Mouse (Mus musculus): ENCODE data around the gene Dnm3. TPM values are rescaled to one million over a fixed set of nuclear protein-coding genes. Genes with fewer than 3 reads are reported as not detected.

The Dnm3 gene
- polyA plus RNA-seq, 1 experiment, result 0.43 TPM

DNA sequence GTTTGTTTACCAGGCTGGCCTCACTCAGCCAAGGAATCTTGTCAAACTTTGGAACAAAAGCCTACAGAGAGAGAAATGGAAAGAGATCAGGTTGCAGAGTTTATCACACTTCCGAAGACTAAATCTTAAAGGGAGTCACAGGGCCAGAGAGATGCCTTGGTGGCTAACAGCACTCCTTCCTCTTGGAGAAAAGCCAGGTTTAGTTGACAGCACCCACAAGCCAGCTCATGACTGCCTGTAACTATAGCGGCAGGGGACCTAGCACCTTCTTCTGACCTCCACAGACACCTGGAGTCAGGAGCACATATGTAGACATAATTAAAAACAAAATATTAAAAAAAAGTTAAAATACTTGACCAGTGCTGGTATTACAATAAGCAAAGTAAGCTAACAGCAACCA is 509.9 kb downstream of the Dnm3 start:
- Histone ChIP-seq H3K36me3 (ENCODE audit: control insufficient read depth, insufficient read depth, low read length) (no peaks in the 10 kb centered on the region), H3K27ac (ENCODE audit: insufficient read depth, low read length) (no peak overlapping the region), H3K27me3 (ENCODE audit: control insufficient read depth, insufficient read depth, low read length) (peaks cover 1% of the 10 kb centered on the region; the same call in 1 of the 2 replicates), H3K4me1 (ENCODE audit: control insufficient read depth, insufficient read depth, insufficient read length) (no peaks in the 10 kb centered on the region), H3K4me3 (ENCODE audit: extremely low read depth, insufficient read depth, insufficient read length) (no peak overlapping the region)
- TF ChIP-seq CTCF (IDR thresholded peaks at IDR 0.05; ENCODE audit: extremely low read depth, insufficient read depth, insufficient read length, insufficient replicate concordance) (no peak), POLR2A (IDR thresholded peaks at IDR 0.05; ENCODE audit: low read depth, low read length) (no peak)
- DNase-seq (ENCODE audit: low read depth in 1 of 2, low spot score in 2 of 2), result no peak
- WGBS, result 50% methylated on average over 2 of the region's 2 CpGs

DNA sequence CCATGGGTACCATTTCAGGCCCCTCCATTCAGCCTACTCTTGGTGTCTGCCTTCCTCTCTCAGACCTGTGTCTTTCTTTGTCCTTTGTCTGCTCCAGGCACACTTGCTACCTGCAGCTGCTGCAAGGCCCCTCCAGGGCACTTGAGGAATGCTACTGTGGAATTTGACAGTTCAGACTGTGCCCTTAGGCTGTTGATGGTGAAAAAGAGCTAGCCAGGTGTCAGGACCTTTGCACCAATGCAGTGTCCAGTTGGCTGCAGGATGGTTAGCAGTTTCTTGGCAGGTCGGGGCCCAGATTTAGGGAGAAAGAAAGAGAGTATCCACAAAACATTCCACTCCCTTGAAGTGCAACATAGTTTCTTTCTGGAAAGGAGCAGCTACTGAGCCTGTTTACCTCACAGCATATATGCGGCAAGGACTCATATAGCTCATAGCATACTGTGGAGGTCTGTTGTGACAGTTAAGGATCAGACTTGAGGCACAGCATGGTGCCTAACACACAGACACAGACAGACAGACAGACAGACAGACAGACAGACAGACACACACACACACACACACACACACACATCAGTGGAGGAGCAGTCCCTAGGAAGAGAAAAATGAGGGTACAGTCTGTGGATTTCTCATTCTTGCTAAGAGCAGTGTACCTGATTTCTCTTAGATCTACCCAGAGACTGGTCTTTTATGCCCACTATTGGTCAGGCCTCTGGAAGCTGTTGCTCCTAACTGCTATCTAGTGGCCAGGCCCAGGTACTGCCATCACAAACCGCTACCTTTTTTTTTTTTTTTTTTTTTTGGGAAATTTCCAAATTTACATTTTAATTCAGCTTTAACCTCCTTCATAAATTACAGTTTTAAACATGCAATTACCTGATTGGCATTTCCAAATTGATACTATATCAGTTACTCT is 515.1 kb downstream of the Dnm3 start:
- no peaks in the 10 kb centered on the region for H3K27me3 ChIP-seq (ENCODE audit: control insufficient read depth, insufficient read depth, low read length)
- no peak overlapping the region for H3K27ac ChIP-seq (ENCODE audit: insufficient read depth, low read length)
- no peaks in the 10 kb centered on the region for H3K36me3 ChIP-seq (ENCODE audit: control insufficient read depth, insufficient read depth, low read length)
- H3K4me3 ChIP-seq (ENCODE audit: extremely low read depth, insufficient read depth, insufficient read length), result no peak overlapping the region
- WGBS, result 58% methylated on average over 3 of the region's 3 CpGs
- peak in 1 of 2 experiments; percentile 36 for DNase-seq (ENCODE audit: low read depth in 1 of 2, low spot score in 2 of 2)
- TF ChIP-seq CTCF (IDR thresholded peaks at IDR 0.05; ENCODE audit: extremely low read depth, insufficient read depth, insufficient read length, insufficient replicate concordance) (peak; percentile 52; the same call in 1 of the 2 replicates), POLR2A (IDR thresholded peaks at IDR 0.05; ENCODE audit: low read depth, low read length) (no peak)
- no peaks in the 10 kb centered on the region for H3K4me1 ChIP-seq (ENCODE audit: control insufficient read depth, insufficient read depth, insufficient read length)

DNA sequence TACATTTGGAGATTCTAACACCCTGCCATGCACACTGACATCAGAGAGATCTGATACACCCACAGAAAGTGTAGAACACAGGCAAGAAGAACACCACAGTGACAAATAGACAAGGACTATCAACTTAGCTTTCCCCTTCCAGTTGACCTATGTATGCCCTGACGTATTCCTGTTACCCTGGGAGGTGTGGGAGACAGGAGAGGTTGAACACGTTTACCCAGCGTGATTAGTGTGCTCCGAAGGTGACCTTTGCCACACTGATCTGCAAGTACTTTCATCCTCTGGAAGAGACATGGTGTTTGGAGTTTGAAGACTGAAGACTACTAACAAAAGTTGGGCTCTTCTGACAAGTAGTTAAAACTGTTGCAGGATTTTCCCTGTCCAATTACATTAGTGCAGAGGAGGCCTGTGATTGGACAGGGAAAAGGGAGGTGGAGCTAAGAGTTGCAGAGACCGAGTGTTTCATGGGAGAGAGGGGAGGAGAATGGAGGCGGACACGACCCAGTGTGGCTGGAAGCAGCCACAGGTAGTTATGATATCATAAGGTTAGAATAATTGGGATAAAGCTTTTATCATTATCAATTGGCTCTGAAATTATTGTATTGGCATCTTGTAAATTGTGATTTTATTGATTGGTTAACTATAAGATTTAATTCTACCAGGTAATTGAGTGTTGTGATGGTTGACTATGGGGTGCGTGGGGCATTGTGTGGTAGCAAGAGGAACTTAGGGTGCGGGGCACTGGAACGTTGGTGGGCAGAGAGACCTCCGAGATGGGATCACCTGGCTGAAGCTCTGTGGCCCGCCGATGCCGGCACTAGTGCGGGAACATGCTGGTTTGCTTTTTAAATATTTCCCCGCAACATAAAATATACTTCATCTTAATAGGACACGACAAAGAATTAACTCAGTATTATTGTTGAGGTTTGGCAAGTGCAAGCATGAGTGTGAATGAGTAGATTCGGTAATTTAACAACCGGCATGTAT is 519.6 kb downstream of the Dnm3 start:
- no peak for TF ChIP-seq POLR2A (IDR thresholded peaks at IDR 0.05; ENCODE audit: low read depth, low read length)
- no peak for DNase-seq (ENCODE audit: low read depth in 1 of 2, low spot score in 2 of 2)
- WGBS, result 91% methylated on average over 19 of the region's 19 CpGs
- Histone ChIP-seq H3K27ac (ENCODE audit: insufficient read depth, low read length) (no peak overlapping the region), H3K4me3 (ENCODE audit: extremely low read depth, insufficient read depth, insufficient read length) (no peak overlapping the region), H3K27me3 (ENCODE audit: control insufficient read depth, insufficient read depth, low read length) (no peaks in the 10 kb centered on the region), H3K36me3 (ENCODE audit: control insufficient read depth, insufficient read depth, low read length) (no peaks in the 10 kb centered on the region), H3K4me1 (ENCODE audit: control insufficient read depth, insufficient read depth, insufficient read length) (no peaks in the 10 kb centered on the region)

DNA sequence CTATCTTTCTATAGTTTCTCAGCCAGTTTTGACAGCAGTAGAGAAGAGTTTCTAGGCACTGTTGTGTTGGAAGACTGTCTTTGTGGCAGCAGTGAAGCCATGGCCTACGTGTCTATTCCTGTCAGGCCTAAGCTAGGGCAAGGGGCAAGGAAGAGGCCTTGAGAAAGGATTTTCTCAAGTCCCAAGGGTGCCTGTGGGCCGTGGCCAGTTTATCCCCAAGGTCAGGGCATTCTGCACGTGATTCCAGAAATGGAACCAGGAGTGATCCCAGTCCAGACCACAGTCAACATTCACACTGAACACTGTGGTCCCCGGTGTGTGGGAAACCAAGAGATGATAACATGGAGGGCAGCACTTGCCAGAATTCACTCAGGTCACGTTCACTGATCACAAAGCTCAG is 522.0 kb downstream of the Dnm3 start:
- WGBS, result 79% methylated on average over 5 of the region's 5 CpGs
- TF ChIP-seq POLR2A (IDR thresholded peaks at IDR 0.05; ENCODE audit: low read depth, low read length) (no peak), CTCF (IDR thresholded peaks at IDR 0.05; ENCODE audit: extremely low read depth, insufficient read depth, insufficient read length, insufficient replicate concordance) (no peak)
- Histone ChIP-seq H3K4me3 (ENCODE audit: extremely low read depth, insufficient read depth, insufficient read length) (no peak overlapping the region), H3K27ac (ENCODE audit: insufficient read depth, low read length) (no peak overlapping the region), H3K27me3 (ENCODE audit: control insufficient read depth, insufficient read depth, low read length) (no peaks in the 10 kb centered on the region), H3K36me3 (ENCODE audit: control insufficient read depth, insufficient read depth, low read length) (no peaks in the 10 kb centered on the region), H3K4me1 (ENCODE audit: control insufficient read depth, insufficient read depth, insufficient read length) (no peaks in the 10 kb centered on the region)
- DNase-seq (ENCODE audit: low read depth in 1 of 2, low spot score in 2 of 2), result no peak

DNA sequence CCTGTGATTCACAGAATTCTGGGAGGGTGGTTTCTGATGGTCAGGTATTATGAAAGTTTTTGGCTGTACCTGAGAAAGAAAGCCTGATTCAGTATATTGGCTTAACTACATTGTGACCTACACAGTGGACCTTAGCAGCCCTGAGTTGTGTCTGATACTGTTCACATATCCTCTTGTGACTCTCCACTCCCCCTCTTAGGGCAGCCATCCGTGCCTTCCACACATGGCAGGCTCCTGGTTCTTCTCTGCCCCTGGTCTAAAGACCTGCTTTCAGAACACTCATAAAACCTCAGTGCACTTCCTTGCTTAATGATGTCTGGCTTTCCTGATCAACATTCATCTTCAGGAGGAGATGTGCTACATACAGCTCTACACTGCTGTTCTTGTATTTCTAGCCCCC is 525.2 kb downstream of the Dnm3 start:
- Histone ChIP-seq H3K36me3 (ENCODE audit: control insufficient read depth, insufficient read depth, low read length) (no peaks in the 10 kb centered on the region), H3K27ac (ENCODE audit: insufficient read depth, low read length) (no peak overlapping the region), H3K4me3 (ENCODE audit: extremely low read depth, insufficient read depth, insufficient read length) (no peak overlapping the region), H3K4me1 (ENCODE audit: control insufficient read depth, insufficient read depth, insufficient read length) (no peaks in the 10 kb centered on the region), H3K27me3 (ENCODE audit: control insufficient read depth, insufficient read depth, low read length) (no peaks in the 10 kb centered on the region)
- TF ChIP-seq POLR2A (IDR thresholded peaks at IDR 0.05; ENCODE audit: low read depth, low read length) (no peak), CTCF (IDR thresholded peaks at IDR 0.05; ENCODE audit: extremely low read depth, insufficient read depth, insufficient read length, insufficient replicate concordance) (no peak)
- DNase-seq (ENCODE audit: low read depth in 1 of 2, low spot score in 2 of 2), result no peak
- WGBS, result 84% methylated on average over 1 of the region's 1 CpGs

DNA sequence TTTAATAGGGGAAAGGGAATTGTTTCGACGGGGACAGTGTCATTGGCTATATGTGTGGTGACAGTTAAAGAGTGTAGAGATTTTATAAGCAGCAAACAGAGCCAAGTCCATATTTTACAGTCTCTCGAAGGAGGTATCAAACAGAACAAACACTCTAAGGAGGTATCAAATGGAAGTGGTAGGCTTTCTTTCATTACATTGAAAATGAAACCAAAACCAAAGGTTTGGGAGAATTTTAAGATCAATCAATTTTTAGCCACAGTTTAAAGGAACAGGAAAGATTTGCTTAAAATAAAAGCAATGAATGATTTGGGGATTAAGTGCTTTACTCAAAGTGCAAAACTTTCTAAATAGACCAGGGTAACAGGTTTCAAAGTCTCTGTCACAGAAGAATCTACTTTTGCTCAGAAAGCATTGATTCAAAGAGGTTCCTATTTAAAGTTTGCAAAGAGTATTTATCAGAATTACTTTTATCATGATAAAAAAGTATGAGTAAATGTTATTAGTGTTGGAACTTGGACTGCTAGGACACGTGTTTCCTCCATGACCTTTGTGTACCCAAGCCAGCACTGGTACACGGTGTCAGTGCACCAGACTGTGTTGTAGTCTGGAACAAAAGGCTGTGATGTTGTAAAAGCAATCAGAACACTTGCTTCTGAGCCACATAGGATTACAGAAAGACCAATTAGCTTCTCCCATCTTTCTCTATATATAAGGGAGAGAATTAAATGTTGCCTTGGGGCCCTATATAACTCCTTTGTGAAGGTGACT is 526.6 kb downstream of the Dnm3 start:
- Histone ChIP-seq H3K27ac (ENCODE audit: insufficient read depth, low read length) (no peak overlapping the region), H3K27me3 (ENCODE audit: control insufficient read depth, insufficient read depth, low read length) (no peaks in the 10 kb centered on the region), H3K36me3 (ENCODE audit: control insufficient read depth, insufficient read depth, low read length) (no peaks in the 10 kb centered on the region), H3K4me1 (ENCODE audit: control insufficient read depth, insufficient read depth, insufficient read length) (no peaks in the 10 kb centered on the region), H3K4me3 (ENCODE audit: extremely low read depth, insufficient read depth, insufficient read length) (no peak overlapping the region)
- WGBS, result 67% methylated on average over 5 of the region's 5 CpGs
- no peak for TF ChIP-seq POLR2A (IDR thresholded peaks at IDR 0.05; ENCODE audit: low read depth, low read length)
- TF ChIP-seq CTCF (IDR thresholded peaks at IDR 0.05; ENCODE audit: extremely low read depth, insufficient read depth, insufficient read length, insufficient replicate concordance), result no peak
- no peak for DNase-seq (ENCODE audit: low read depth in 1 of 2, low spot score in 2 of 2)
